Mouse (Mus musculus) forebrain, embryonic 15.5 days (tissue): ENCODE measurements around the gene Por. TPM values are rescaled to one million over a fixed set of nuclear protein-coding genes. Genes with fewer than 3 reads are reported as not detected.

Experiments
- ATAC-seq: fragments of 200-750 bp; cut with Nextera tagmentation; replicated peaks from 2 replicates; pipeline ENCODE4 v1.8.0; 2017; ENCODE audit warnings: mild to moderate bottlenecking, moderate TSS enrichment, moderate library complexity
- H3K27ac ChIP-seq: fragments of 300-500 bp; sonication (generic); replicated peaks from 2 replicates; pipeline ENCODE4 v1.5.1; 2015; ENCODE audit warnings: mild to moderate bottlenecking, inconsistent platforms
- H3K27me3 ChIP-seq: fragments of 300-500 bp; sonication (generic); 2 replicates; pipeline ENCODE4 v1.6.1; 2015; ENCODE audit warnings: inconsistent platforms
- H3K36me3 ChIP-seq: fragments of 300-500 bp; sonication (generic); 2 replicates; pipeline ENCODE4 v1.6.1; 2015; ENCODE audit warnings: mild to moderate bottlenecking, inconsistent platforms
- H3K4me1 ChIP-seq: fragments of 300-500 bp; sonication (generic); 2 replicates; pipeline ENCODE4 v1.6.1; 2015; ENCODE audit warnings: inconsistent platforms
- H3K4me2 ChIP-seq: fragments of 300-500 bp; sonication (generic); replicated peaks from 2 replicates; pipeline ENCODE4 v1.6.1; 2015; ENCODE audit warnings: mild to moderate bottlenecking, inconsistent platforms
- H3K4me3 ChIP-seq: fragments of 300-500 bp; sonication (generic); 2 replicates; pipeline ENCODE4 v1.5.1; 2015; ENCODE audit warnings: mild to moderate bottlenecking, inconsistent platforms
- H3K9ac ChIP-seq: fragments of 300-500 bp; sonication (generic); replicated peaks from 2 replicates; pipeline ENCODE4 v1.6.1; 2015; ENCODE audit warnings: mild to moderate bottlenecking, inconsistent platforms
- H3K9me3 ChIP-seq: fragments of 300-500 bp; sonication (generic); 2 replicates; pipeline ENCODE4 v1.6.1; 2016; ENCODE audit warnings: inconsistent platforms
- WGBS: fragments of 180-500 bp; shearing (Covaris S2); methylation state at CpG from one replicate; pipeline ENCODE4 v1.1.7; 2015; ENCODE audit warnings: mixed read lengths; 5-methylcytosine and 5-hydroxymethylcytosine counted together
- polyA plus RNA-seq: library from polyadenylated mRNA; unstranded; fragments of >200 nt; fragmentation: Nextera tagmentation; extraction: Ambion mirVana; gene quantifications from 2 replicates; pipeline ENCODE4 v1.2.1, GENCODE M21; 2015

Gene Por
- polyA plus RNA-seq, 1 experiment from 2014 or later: 108 TPM

- Histone ChIP-seq H3K27me3 (no peaks in the 10 kb centered on the region), H3K9ac (no peak overlapping the region), H3K27ac (no peak overlapping the region), H3K36me3 (peaks cover 7% of the 10 kb centered on the region; the same call in 1 of the 2 replicates), H3K4me1 (no peaks in the 10 kb centered on the region), H3K9me3 (no peaks in the 10 kb centered on the region), H3K4me2 (no peak overlapping the region), H3K4me3 (no peak overlapping the region)
- 93% methylated on average over 13 of the region's 13 CpGs for WGBS
- ATAC-seq: no peak
Observed at GRCm38 (mm10) chr5:135707039-135707438, 37.2 kb downstream of the Por start.

GRCm38 (mm10) chr5:135707855-135708254, 38.0 kb downstream of the Por start:
- ATAC-seq: no peak
- Histone ChIP-seq H3K9me3 (no peaks in the 10 kb centered on the region), H3K27ac (no peak overlapping the region), H3K4me1 (no peaks in the 10 kb centered on the region), H3K4me3 (no peak overlapping the region), H3K4me2 (no peak overlapping the region), H3K9ac (no peak overlapping the region), H3K36me3 (peaks cover 7% of the 10 kb centered on the region; the same call in 1 of the 2 replicates), H3K27me3 (no peaks in the 10 kb centered on the region)
- WGBS: 61% methylated on average over 1 of the region's 1 CpGs

DNA sequence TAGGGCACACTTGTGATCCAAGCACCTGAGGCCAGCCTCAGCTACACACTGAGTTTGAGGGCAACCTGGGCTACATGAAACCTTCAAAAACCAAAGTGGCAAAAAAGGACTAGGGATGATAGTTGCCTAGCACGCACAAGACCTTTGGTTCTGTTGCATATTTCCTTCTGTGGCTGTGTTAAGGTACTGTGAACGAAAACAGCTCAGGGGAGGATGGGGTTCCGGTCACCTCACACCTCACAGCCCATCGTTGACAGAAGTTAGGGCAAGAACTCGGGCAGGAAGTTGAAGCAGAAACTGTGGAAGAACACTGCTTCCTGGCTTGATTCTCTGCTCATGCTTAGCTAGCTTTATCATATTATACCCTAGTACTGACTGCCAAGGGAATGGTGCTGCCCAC, 39.9 kb downstream of the Por start:
- Histone ChIP-seq H3K27me3 (no peaks in the 10 kb centered on the region), H3K9ac (no peak overlapping the region), H3K27ac (no peak overlapping the region), H3K4me2 (no peak overlapping the region), H3K36me3 (peaks cover 7% of the 10 kb centered on the region; the same call in 1 of the 2 replicates), H3K9me3 (no peaks in the 10 kb centered on the region), H3K4me1 (no peaks in the 10 kb centered on the region), H3K4me3 (no peak overlapping the region)
- WGBS: 98% methylated on average over 5 of the region's 5 CpGs
- no peak for ATAC-seq

DNA sequence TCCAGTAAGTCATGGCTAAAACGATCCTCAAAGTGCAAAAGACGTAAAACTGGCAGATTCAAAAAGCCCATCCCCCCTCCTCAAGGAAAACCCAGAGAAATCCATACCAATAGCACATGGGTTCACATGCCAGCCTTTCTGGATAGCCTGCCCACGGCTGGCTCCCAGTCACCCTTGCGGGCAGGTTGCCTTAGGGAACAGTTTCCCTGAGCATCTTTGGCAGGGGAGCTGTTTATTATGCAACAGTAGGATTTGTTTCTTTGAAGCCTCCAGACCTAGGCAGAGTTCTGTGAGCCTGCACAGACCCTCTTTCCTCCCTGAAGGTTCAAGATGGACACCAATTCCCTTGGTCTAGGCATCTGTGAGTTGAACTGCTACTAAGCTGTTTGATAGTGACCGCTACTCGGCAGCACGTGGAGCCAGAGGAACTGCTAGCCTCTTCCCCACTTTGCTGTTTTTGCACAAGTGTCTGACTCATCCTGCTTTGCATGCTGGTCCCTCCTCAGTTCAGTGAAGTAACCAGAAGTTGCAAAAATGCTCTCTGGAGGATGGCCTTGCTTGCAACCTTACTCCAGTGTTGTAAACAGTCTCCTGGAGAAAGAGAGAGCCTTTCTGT, 40.9 kb downstream of the Por start:
- ATAC-seq: no peak
- Histone ChIP-seq H3K9ac (no peak overlapping the region), H3K27ac (no peak overlapping the region), H3K4me2 (no peak overlapping the region), H3K27me3 (no peaks in the 10 kb centered on the region), H3K9me3 (no peaks in the 10 kb centered on the region), H3K4me1 (no peaks in the 10 kb centered on the region), H3K36me3 (peaks cover 7% of the 10 kb centered on the region; the same call in 1 of the 2 replicates), H3K4me3 (no peak overlapping the region)
- WGBS: 87% methylated on average over 7 of the region's 7 CpGs

DNA sequence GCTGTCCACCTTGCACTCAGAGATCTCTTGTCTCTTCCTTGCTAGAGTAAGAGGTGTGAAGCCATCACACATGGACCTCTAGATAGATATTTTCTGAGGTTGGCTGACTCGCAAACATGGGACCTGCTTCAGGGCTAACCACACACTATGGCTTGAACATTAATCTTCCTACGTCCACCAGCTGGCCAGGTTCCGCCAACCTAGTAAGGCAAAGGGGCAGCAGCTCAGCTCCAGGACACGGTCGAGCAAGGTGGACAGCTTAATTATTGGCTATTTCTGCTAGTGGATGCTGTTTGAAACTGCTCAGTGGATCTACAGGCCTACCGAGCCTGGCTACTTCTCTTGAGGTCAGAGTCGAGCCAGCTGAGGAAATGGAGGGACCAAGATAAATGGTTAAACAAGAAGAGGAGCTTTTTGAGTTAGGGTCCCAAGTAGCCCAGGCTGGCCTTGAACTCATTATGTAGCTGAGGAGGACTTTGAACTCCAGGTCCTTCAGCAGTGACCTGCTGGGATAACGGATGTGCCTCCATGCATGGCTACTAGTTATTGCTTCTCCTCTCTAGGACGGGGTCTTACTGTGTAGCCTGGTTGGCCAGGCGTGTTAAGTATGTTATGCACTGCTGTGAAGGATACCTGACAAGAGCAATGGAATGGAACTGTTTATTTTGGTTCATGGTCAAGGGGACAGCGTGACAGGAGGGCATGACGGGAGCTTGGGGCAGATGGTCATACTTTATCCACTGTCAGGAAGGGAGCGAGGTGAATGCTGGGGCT, 41.9 kb downstream of the Por start:
- Histone ChIP-seq H3K4me1 (no peaks in the 10 kb centered on the region), H3K27ac (no peak overlapping the region), H3K4me3 (no peak overlapping the region), H3K9ac (no peak overlapping the region), H3K27me3 (no peaks in the 10 kb centered on the region), H3K36me3 (peaks cover 15% of the 10 kb centered on the region), H3K4me2 (no peak overlapping the region), H3K9me3 (no peaks in the 10 kb centered on the region)
- 94% methylated on average over 13 of the region's 13 CpGs for WGBS
- ATAC-seq: no peak

DNA sequence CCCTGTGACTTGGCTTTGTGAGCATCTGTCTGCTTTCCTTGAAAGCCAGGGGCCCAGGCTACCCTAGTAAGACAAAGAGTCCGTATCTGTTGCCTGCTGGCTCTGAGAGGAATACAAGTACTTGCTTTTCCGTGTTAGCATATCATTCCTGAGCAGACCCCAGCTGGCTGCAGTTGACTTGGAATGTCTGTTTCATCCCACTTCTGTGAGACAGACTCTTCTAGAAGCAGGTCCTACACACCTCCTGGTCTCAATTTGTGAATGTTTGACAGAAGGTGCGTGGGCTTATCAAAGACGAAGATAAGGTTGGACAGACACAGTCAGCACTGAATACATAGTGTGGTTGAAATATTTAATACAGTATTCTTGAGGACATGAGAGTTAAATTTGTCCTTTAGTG, 43.0 kb downstream of the Por start:
- H3K36me3 ChIP-seq: peaks cover 14% of the 10 kb centered on the region; the same call in 1 of the 2 replicates
- no peak overlapping the region for H3K4me2 ChIP-seq
- 86% methylated on average over 4 of the region's 4 CpGs for WGBS
- no peaks in the 10 kb centered on the region for H3K27me3 ChIP-seq
- H3K27ac ChIP-seq: no peak overlapping the region
- H3K9me3 ChIP-seq: no peaks in the 10 kb centered on the region
- ATAC-seq: no peak
- H3K4me3 ChIP-seq: no peak overlapping the region
- H3K9ac ChIP-seq: no peak overlapping the region
- H3K4me1 ChIP-seq: no peaks in the 10 kb centered on the region

- Histone ChIP-seq H3K4me2 (no peak overlapping the region), H3K27ac (no peak overlapping the region), H3K36me3 (peaks cover 19% of the 10 kb centered on the region; the same call in 1 of the 2 replicates), H3K9me3 (no peaks in the 10 kb centered on the region), H3K4me3 (no peak overlapping the region), H3K27me3 (no peaks in the 10 kb centered on the region), H3K9ac (no peak overlapping the region), H3K4me1 (no peaks in the 10 kb centered on the region)
- ATAC-seq: no peak
- WGBS: 86% methylated on average over 16 of the region's 16 CpGs
Observed at GRCm38 (mm10) chr5:135713441-135714218, 43.8 kb downstream of the Por start.

- Histone ChIP-seq H3K27me3 (no peaks in the 10 kb centered on the region), H3K9me3 (no peaks in the 10 kb centered on the region), H3K9ac (no peak overlapping the region), H3K27ac (no peak overlapping the region), H3K4me3 (no peak overlapping the region), H3K4me2 (no peak overlapping the region), H3K36me3 (peaks cover 19% of the 10 kb centered on the region; the same call in 1 of the 2 replicates), H3K4me1 (0 out of 2 replicates have a peak, but pooled peaks cover 4% of the 10 kb centered on the region)
- WGBS: 62% methylated on average over 10 of the region's 10 CpGs
- ATAC-seq: no peak
Observed at GRCm38 (mm10) chr5:135715624-135716023, 45.8 kb downstream of the Por start.

- Histone ChIP-seq H3K4me2 (no peak overlapping the region), H3K9ac (no peak overlapping the region), H3K4me3 (no peak overlapping the region), H3K4me1 (peaks cover 27% of the 10 kb centered on the region), H3K9me3 (no peaks in the 10 kb centered on the region), H3K27me3 (no peaks in the 10 kb centered on the region), H3K36me3 (peaks cover 19% of the 10 kb centered on the region; the same call in 1 of the 2 replicates), H3K27ac (no peak overlapping the region)
- no peak for ATAC-seq
- WGBS: 85% methylated on average over 10 of the region's 10 CpGs
Observed at GRCm38 (mm10) chr5:135719586-135720120, 49.8 kb downstream of the Por start.

- H3K9me3 ChIP-seq: no peaks in the 10 kb centered on the region
Observed at GRCm38 (mm10) chr5:135720121-135720520, 50.3 kb downstream of the Por start.

GRCm38 (mm10) chr5:135721076-135721475, 51.2 kb downstream of the Por start:
- H3K9me3 ChIP-seq: no peaks in the 10 kb centered on the region
- no peak overlapping the region for H3K9ac ChIP-seq
- no peaks in the 10 kb centered on the region for H3K27me3 ChIP-seq
- no peak overlapping the region for H3K27ac ChIP-seq
- H3K36me3 ChIP-seq: peaks cover 17% of the 10 kb centered on the region; the same call in 1 of the 2 replicates
- peaks cover 42% of the 10 kb centered on the region for H3K4me1 ChIP-seq
- H3K4me2 ChIP-seq: no peak overlapping the region
- 94% methylated on average over 8 of the region's 8 CpGs for WGBS
- no peak overlapping the region for H3K4me3 ChIP-seq
- ATAC-seq: no peak

More at GRCm38 (mm10) chr5:135720121-135720520, 50.3 kb downstream of the Por start:
- 58% methylated on average over 3 of the region's 3 CpGs for WGBS
- Histone ChIP-seq H3K4me3 (no peak overlapping the region), H3K36me3 (peaks cover 19% of the 10 kb centered on the region; the same call in 1 of the 2 replicates), H3K27me3 (no peaks in the 10 kb centered on the region), H3K27ac (no peak overlapping the region), H3K9ac (no peak overlapping the region), H3K4me1 (peaks cover 32% of the 10 kb centered on the region), H3K4me2 (no peak overlapping the region)
- no peak for ATAC-seq
